ENCODE assay signal across 18 mouse cellular contexts in the genomic region with DNA sequence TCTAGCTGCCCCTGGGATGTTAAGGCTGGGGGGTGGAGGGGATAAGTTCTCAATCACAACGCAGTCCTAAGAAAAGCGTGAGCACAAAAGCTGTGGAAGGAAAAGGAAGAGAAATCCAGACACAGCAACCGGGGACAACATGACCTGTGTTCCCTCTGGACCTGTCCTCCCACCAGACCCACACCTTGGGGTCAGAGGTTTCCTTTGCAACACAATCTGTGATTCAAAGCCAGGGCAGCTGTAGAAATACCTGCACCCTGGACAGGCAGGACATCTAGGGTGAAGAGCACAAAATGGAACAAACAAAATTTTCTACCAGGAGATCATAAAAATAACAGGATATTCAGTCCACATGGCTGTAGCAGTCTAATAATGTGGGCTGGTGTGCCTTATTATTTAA.
"Had no signal": no experiment of that assay in that cellular context is flagged by ENCODE, and none has a peak within 500 bp of the region (broad histone marks: within the 10 kb centered on the region; RNA-seq: fewer than 3 reads in every experiment).

No protein-coding gene starts in this region.

- H3K9me3 ChIP-seq: liver, embryonic 13.5 days; midbrain, embryonic 12.5 days; midbrain, embryonic 15.5 days; neural tube, embryonic 12.5 days; stomach, embryonic 15.5 days had no signal

- H3K4me2 ChIP-seq: liver, embryonic 13.5 days; lung, embryonic 14.5 days; midbrain, embryonic 12.5 days; midbrain, embryonic 15.5 days; neural tube, embryonic 12.5 days; stomach, embryonic 15.5 days had no signal

- H3K9ac ChIP-seq: liver, embryonic 13.5 days; lung, embryonic 14.5 days; midbrain, embryonic 12.5 days; midbrain, embryonic 15.5 days; neural tube, embryonic 12.5 days; stomach, embryonic 15.5 days had no signal

- DNase-seq: kidney, adult 18-20 months; kidney, adult 9 months; kidney, postnatal 14 days; kidney, postnatal 4 days; layer of hippocampus, postnatal 36 days; liver, embryonic 13.5 days; lung, embryonic 14.5 days; retina, postnatal 1 day; right cerebral cortex, postnatal 25 days; spleen, adult 18-20 months; thymus, postnatal 25 days had no signal

- H3K36me3 ChIP-seq: liver, embryonic 13.5 days; midbrain, embryonic 12.5 days; midbrain, embryonic 15.5 days; neural tube, embryonic 12.5 days; stomach, embryonic 15.5 days had no signal

- H3K27ac ChIP-seq: left cerebral cortex, adult 2 months; liver, embryonic 13.5 days; macrophage; midbrain, embryonic 12.5 days; midbrain, embryonic 15.5 days; neural tube, embryonic 12.5 days; stomach, embryonic 15.5 days had no signal

- H3K4me1 ChIP-seq: midbrain, embryonic 12.5 days; midbrain, embryonic 15.5 days; neural tube, embryonic 12.5 days; stomach, embryonic 15.5 days had no signal

- ATAC-seq: intestine, embryonic 16.5 days; midbrain, embryonic 15.5 days had no signal

- H3K4me3 ChIP-seq: left cerebral cortex, adult 2 months; liver, embryonic 13.5 days; midbrain, embryonic 12.5 days; midbrain, embryonic 15.5 days; neural tube, embryonic 12.5 days; stomach, embryonic 15.5 days had no signal

- H3K27me3 ChIP-seq: liver, embryonic 13.5 days; midbrain, embryonic 12.5 days; midbrain, embryonic 15.5 days; neural tube, embryonic 12.5 days; stomach, embryonic 15.5 days had no signal
